Mouse (Mus musculus) small intestine, adult 2 months (tissue): ENCODE results near the gene Nfe2l3. TPM values are rescaled to one million over a fixed set of nuclear protein-coding genes. Genes with fewer than 3 reads are reported as not detected.
"Not testable (repeated sequence)": the region's sequence is repeated elsewhere in the genome, so short reads cannot be mapped to it uniquely, and the experiment has no call there.

Experiments used
- H3K27ac ChIP-seq: fragments of 200-500 bp; 2 replicates; pipeline ENCODE4 v1.5.1; 2012; ENCODE audit warnings: low read depth, low read length, control low read depth, inconsistent platforms; ENCODE audit not compliant: insufficient read depth
- H3K27me3 ChIP-seq: fragments of 200-500 bp; 2 replicates; pipeline ENCODE4 v1.6.1; 2012; ENCODE audit warnings: mild to moderate bottlenecking, moderate library complexity, low read length, inconsistent platforms; ENCODE audit not compliant: control insufficient read depth, insufficient read depth
- H3K36me3 ChIP-seq: fragments of 200-500 bp; 2 replicates; pipeline ENCODE4 v1.6.1; 2012; ENCODE audit warnings: mild to moderate bottlenecking, low read length, control low read depth, inconsistent platforms; ENCODE audit not compliant: control insufficient read depth, insufficient read depth
- H3K4me1 ChIP-seq: fragments of 200-500 bp; 2 replicates; pipeline ENCODE4 v1.6.1; 2012; ENCODE audit warnings: low read length, inconsistent platforms, mixed read lengths; ENCODE audit not compliant: control insufficient read depth, insufficient read depth, insufficient read length
- H3K4me3 ChIP-seq: fragments of 200-500 bp; 2 replicates; pipeline ENCODE4 v1.5.1; 2012; ENCODE audit warnings: low read depth, mild to moderate bottlenecking, control low read depth, inconsistent platforms, low read length, moderate library complexity
- CTCF ChIP-seq: fragments of 200-500 bp; IDR thresholded peaks from 2 replicates; pipeline ENCODE4 v1.5.1; 2012; ENCODE audit warnings: low read depth, mild to moderate bottlenecking, control low read depth, inconsistent platforms, low read length, moderate library complexity, mixed read lengths; ENCODE audit not compliant: insufficient replicate concordance, insufficient read length; ENCODE audit errors: extremely low read depth
- POLR2A ChIP-seq: fragments of 200-500 bp; IDR thresholded peaks from 2 replicates; pipeline ENCODE4 v1.6.1; 2012; ENCODE audit warnings: low read depth, mild to moderate bottlenecking, control low read depth, inconsistent platforms, low read length, moderate library complexity
- WGBS: fragments of 180-500 bp; shearing (Covaris S2); methylation state at CpG from one replicate; pipeline ENCODE4 v1.1.7; 2018; 5-methylcytosine and 5-hydroxymethylcytosine counted together
- polyA plus RNA-seq: library from polyadenylated mRNA; depleted of rRNA; stranded (reverse); fragments of >200 nt; gene quantifications from 2 replicates; pipeline ENCODE4 v1.2.3, GENCODE M21; 2012

Gene Nfe2l3
- polyA plus RNA-seq, 1 experiment, result 0.48 TPM

DNA sequence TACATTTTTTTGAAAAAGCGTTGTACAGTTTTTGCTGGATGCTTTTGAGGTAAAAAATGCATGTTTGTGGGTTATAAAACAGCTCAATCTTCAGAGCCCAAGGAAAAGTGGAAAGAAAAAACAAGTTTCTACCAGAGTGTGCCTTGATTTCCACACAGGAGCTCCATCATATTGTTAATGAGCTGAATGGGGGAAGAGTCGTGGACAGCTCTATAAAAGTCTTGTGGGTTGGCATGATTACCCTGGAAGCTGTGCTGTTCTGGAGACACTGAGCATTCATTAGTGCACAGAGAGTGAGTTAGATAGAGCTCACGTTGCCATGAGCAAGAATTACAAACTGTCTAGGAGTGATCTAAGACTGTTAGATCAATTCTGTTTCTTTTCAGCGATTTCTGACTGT is 39.7 kb downstream of the Nfe2l3 start:
- H3K36me3 ChIP-seq, result peaks cover 14% of the 10 kb centered on the region
- TF ChIP-seq CTCF (no peak), POLR2A (no peak)
- H3K27me3 ChIP-seq, result no peaks in the 10 kb centered on the region
- H3K4me1 ChIP-seq, result no peaks in the 10 kb centered on the region
- no peak overlapping the region for H3K27ac ChIP-seq
- 28% methylated on average over 4 of the region's 4 CpGs for WGBS
- H3K4me3 ChIP-seq, result no peak overlapping the region

DNA sequence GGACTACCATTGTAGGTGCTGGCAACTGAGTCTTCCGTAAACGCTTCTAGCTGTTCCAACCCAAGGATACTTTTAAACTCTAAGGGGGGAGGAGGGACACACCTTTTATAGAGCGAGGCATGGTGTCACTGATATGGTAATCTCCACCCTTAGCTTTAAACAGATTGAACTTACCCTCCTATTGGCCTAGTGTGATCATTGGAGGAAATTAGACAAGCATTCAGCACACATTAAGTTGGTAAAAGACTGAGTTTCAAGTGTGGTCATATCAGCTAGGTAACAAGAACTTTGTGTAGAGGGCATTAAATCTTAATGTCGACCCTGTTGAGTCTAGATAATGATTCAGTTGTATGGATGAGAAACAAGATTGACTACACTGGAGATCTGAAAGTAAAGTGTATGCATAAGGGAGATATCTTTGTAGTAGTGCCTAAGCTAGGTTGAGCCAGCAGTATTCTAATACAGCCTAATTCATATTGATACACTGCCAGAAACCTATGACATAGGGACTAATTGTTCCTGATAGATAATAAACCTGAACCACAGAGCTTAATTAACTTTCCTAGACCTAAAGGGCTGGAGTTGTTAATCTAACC is 46.8 kb downstream of the Nfe2l3 start:
- H3K27ac ChIP-seq, result no peak overlapping the region
- peaks cover 43% of the 10 kb centered on the region for H3K36me3 ChIP-seq
- H3K27me3 ChIP-seq, result no peaks in the 10 kb centered on the region
- WGBS, result 81% methylated on average over 4 of the region's 4 CpGs
- H3K4me3 ChIP-seq, result no peak overlapping the region
- TF ChIP-seq CTCF (no peak), POLR2A (no peak)
- no peaks in the 10 kb centered on the region for H3K4me1 ChIP-seq

DNA sequence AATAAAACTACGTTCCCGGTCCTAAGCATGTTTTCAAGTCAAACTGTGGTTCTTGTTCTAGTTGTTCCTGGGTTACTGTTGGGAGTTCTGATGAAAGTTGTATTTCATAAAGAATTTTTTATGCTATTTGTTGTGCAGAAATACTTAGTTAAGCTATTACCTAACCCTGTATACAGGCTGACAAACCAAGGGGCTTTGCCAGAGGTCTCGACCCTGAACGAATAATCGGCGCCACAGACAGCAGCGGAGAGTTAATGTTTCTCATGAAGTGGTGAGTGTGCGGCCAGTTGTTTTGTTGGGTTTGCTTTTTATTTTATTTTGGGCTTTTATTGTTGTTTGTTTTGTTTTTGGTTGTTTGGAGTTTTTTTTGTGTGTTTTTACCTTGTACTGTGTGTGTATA is 49.1 kb downstream of the Nfe2l3 start:
- Histone ChIP-seq H3K4me3 (no peak overlapping the region), H3K4me1 (no peaks in the 10 kb centered on the region), H3K27me3 (no peaks in the 10 kb centered on the region), H3K36me3 (peaks cover 32% of the 10 kb centered on the region), H3K27ac (no peak overlapping the region)
- WGBS, result 88% methylated on average over 8 of the region's 8 CpGs
- TF ChIP-seq CTCF (no peak), POLR2A (no peak)

DNA sequence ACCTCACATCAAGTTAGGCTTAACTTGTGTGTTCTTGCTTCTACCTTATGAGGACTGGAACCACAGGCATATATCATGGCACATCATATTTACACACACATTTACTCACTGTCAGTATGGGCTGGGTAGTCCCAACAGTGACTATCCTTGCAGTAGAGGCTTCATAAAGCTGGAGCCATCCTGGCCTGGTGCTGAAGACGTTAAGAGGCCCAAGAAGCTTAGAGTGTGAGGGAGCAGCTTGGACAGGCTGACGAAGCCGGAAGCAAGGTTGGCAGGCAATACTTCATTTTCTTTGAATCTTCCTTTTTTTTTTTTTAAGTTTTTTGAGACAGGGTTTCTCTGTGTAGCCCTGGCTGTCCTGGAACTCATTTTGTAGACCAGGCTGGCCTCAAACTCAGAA is 51.4 kb downstream of the Nfe2l3 start:
- 91% methylated on average over 3 of the region's 3 CpGs for WGBS
- Histone ChIP-seq H3K4me1 (no peaks in the 10 kb centered on the region), H3K27me3 (no peaks in the 10 kb centered on the region), H3K27ac (no peak overlapping the region), H3K4me3 (no peak overlapping the region), H3K36me3 (peaks cover 25% of the 10 kb centered on the region)
- TF ChIP-seq POLR2A (no peak), CTCF (no peak)

DNA sequence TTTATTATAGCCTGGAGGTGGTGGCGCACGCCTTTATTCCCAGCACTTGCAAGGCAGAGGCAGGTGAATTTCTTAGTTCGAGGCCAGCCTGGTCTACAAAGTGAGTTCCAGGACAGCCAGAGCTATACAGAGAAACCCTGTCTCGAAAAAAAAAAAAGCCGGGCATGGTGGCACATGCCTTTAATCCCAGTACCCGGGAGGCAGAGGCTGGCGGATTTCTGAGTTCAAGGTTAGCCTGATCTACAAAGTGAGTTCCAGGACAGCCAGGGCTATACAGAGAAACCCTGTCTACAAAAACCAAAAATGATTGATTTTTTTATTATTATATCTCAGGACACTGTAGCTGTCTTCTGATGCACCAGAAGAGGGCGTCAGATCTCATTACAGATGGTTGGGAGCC is 52.1 kb downstream of the Nfe2l3 start:
- WGBS, result 87% methylated on average over 8 of the region's 8 CpGs

DNA sequence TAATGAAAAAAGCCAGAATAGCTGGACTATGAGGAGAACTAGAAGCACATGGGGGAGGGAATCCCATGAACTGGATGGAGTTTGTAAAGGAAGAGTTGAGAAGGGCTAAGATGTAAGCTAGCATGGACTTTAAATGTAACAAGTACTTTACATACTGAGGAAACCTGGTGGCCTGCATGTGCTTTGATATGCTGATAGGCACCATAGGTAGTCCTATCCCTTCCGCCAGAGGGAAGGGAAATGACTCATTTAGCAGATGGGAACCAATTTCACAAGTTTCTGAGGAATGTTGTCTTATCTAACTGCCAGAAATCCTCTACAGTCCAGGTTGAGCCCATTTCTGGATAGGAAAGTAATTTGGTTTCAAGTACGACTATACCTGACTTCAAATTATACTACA is 53.2 kb downstream of the Nfe2l3 start:
- TF ChIP-seq CTCF, result no peak
- TF ChIP-seq POLR2A, result no peak
- 64% methylated on average over 2 of the region's 2 CpGs for WGBS
- no peak overlapping the region for H3K4me3 ChIP-seq
- peaks cover 2% of the 10 kb centered on the region; the same call in 1 of the 2 replicates for H3K4me1 ChIP-seq
- H3K36me3 ChIP-seq, result peaks cover 16% of the 10 kb centered on the region
- H3K27ac ChIP-seq, result no peak overlapping the region
- H3K27me3 ChIP-seq, result no peaks in the 10 kb centered on the region

More for the DNA sequence above, 52.1 kb downstream of the Nfe2l3 start:
- not testable (repeated sequence) for H3K4me1 ChIP-seq, H3K27me3 ChIP-seq, H3K4me3 ChIP-seq, H3K27ac ChIP-seq
- peaks cover 21% of the 10 kb centered on the region for H3K36me3 ChIP-seq

DNA sequence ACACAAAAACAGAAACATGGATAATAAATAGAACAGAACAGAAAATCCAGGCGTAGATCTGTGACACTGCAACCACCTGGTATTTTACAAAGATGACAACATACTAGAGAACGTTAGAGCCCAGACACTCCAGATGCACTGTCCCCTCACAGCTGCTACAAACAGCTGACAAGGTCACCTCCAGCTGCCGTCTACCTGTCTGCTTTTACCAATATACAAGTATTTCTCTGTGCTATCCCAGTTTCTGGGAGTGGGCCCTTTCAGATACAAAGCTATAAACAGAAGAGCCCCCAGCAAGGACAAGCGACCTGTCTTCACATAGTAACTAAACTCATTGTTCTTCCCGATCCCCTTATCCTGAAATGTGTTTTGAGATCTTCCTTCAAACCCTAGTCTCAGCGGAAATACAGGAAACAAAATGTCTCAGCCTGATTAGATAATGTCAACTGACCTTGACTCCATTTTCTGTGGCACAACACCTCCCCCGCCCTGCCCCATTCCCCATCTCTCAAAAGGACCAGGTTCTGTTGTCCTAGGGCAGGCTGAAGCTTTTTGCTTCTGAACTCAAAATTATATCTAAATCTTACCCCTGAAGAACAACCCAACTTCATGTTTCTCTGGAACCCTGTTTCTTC is 53.7 kb downstream of the Nfe2l3 start:
- Histone ChIP-seq H3K27ac (no peak overlapping the region), H3K4me1 (peaks cover 2% of the 10 kb centered on the region; the same call in 1 of the 2 replicates), H3K27me3 (no peaks in the 10 kb centered on the region), H3K4me3 (no peak overlapping the region), H3K36me3 (peaks cover 13% of the 10 kb centered on the region)
- 44% methylated on average over 7 of the region's 7 CpGs for WGBS
- no peak for TF ChIP-seq CTCF
- no peak for TF ChIP-seq POLR2A

DNA sequence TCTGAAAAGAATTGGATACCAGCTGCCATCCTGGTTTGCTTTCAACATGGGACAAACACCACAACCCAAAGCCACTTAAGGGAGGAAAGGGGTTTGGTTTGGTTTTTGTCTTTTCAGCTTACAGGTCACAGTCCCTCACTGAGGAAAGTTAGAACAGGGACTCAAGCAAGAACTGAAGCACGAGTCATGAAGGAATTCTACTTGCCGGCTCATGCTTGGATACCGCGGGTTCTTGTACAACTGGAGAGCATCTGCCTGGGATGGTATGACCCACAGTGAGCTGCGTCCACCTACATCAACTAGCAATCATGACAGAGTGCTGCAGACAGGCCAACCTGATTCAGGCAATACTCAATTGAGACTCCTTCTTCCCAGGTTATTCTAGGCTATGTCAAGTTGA is 54.3 kb downstream of the Nfe2l3 start:
- no peak for TF ChIP-seq CTCF
- no peak for TF ChIP-seq POLR2A
- H3K36me3 ChIP-seq, result peaks cover 9% of the 10 kb centered on the region
- H3K4me3 ChIP-seq, result no peak overlapping the region
- peaks cover 2% of the 10 kb centered on the region; the same call in 1 of the 2 replicates for H3K4me1 ChIP-seq
- no peaks in the 10 kb centered on the region for H3K27me3 ChIP-seq
- no peak overlapping the region for H3K27ac ChIP-seq
- WGBS, result 91% methylated on average over 5 of the region's 5 CpGs
